Mouse (Mus musculus): ENCODE data around the gene Lce3b. TPM values are rescaled to one million over a fixed set of nuclear protein-coding genes. Genes with fewer than 3 reads are reported as not detected.

The Lce3b gene
- polyA plus RNA-seq, 1 experiment from 2014 or later: not detected

GRCm38 (mm10) chr3:92944186-92944585 lies 11.4 kb downstream of the Lce3b start, which contains the start of gene Lce3c:
Lce3c (plus strand) TSS chr3:92944486.
- H3K27me3 ChIP-seq (ENCODE audit: control insufficient read depth, insufficient read depth, low read length): no peaks in the 10 kb centered on the region
- 83% methylated on average over 1 of the region's 1 CpGs for WGBS

GRCm38 (mm10) chr3:92957090-92957489 lies 24.3 kb downstream of the Lce3b start, which contains the start of gene Lce3d:
Lce3d (plus strand) TSS chr3:92957390.
- Histone ChIP-seq H3K27ac (ENCODE audit: low read depth, low read length) (no peak within 1 kb of the TSS), H3K27me3 (ENCODE audit: control insufficient read depth, insufficient read depth, low read length) (no peaks in the 10 kb centered on the region), H3K4me2 (no peak within 1 kb of the TSS), H3K9ac (ENCODE audit: low read length) (no peak within 1 kb of the TSS), H3K36me3 (ENCODE audit: control insufficient read depth, insufficient read depth, low read length) (no peaks in the 10 kb centered on the region), H3K4me1 (ENCODE audit: control insufficient read depth, insufficient read depth, low read length) (no peaks in the 10 kb centered on the region), H3K4me3 (ENCODE audit: low read depth, low read length) (no peak within 1 kb of the TSS), H3K9me3 (ENCODE audit: control insufficient read depth, low read length) (no peaks in the 10 kb centered on the region)
- DNase-seq (ENCODE audit: low spot score, missing footprints) (no peak), ATAC-seq (ENCODE audit: low FRiP score) (no peak)
- 95% methylated on average over 1 of the region's 1 CpGs for WGBS

More at GRCm38 (mm10) chr3:92944186-92944585, 11.4 kb downstream of the Lce3b start, which contains the start of gene Lce3c:
- no peaks in the 10 kb centered on the region for H3K36me3 ChIP-seq (ENCODE audit: control insufficient read depth, insufficient read depth, low read length)
- no peaks in the 10 kb centered on the region for H3K9me3 ChIP-seq (ENCODE audit: control insufficient read depth, low read length)
- no peak within 1 kb of the TSS for H3K27ac ChIP-seq (ENCODE audit: low read depth, low read length)
- ATAC-seq (ENCODE audit: low FRiP score): no peak
- DNase-seq (ENCODE audit: low spot score, missing footprints): no peak
- no peak within 1 kb of the TSS for H3K4me2 ChIP-seq
- H3K9ac ChIP-seq (ENCODE audit: low read length): no peak within 1 kb of the TSS
- no peak within 1 kb of the TSS for H3K4me3 ChIP-seq (ENCODE audit: low read depth, low read length)
- H3K4me1 ChIP-seq (ENCODE audit: control insufficient read depth, insufficient read depth, low read length): no peaks in the 10 kb centered on the region

GRCm38 (mm10) chr3:92966761-92967160 lies 34.0 kb downstream of the Lce3b start, which contains the start of gene Lce3e:
Lce3e (plus strand) TSS chr3:92967061.
- no peak within 1 kb of the TSS for H3K4me2 ChIP-seq
- no peak for ATAC-seq (ENCODE audit: low FRiP score)
- H3K36me3 ChIP-seq (ENCODE audit: control insufficient read depth, insufficient read depth, low read length): no peaks in the 10 kb centered on the region
- H3K9ac ChIP-seq (ENCODE audit: low read length): no peak within 1 kb of the TSS
- no peak within 1 kb of the TSS for H3K4me3 ChIP-seq (ENCODE audit: low read depth, low read length)
- 84% methylated on average over 2 of the region's 2 CpGs for WGBS
- no peaks in the 10 kb centered on the region for H3K27me3 ChIP-seq (ENCODE audit: control insufficient read depth, insufficient read depth, low read length)
- DNase-seq (ENCODE audit: low spot score, missing footprints): no peak
- no peaks in the 10 kb centered on the region for H3K9me3 ChIP-seq (ENCODE audit: control insufficient read depth, low read length)
- no peak within 1 kb of the TSS for H3K27ac ChIP-seq (ENCODE audit: low read depth, low read length)
- H3K4me1 ChIP-seq (ENCODE audit: control insufficient read depth, insufficient read depth, low read length): no peaks in the 10 kb centered on the region

- Histone ChIP-seq H3K36me3 (ENCODE audit: control insufficient read depth, insufficient read depth, low read length) (no peaks in the 10 kb centered on the region), H3K27me3 (ENCODE audit: control insufficient read depth, insufficient read depth, low read length) (no peaks in the 10 kb centered on the region), H3K9me3 (ENCODE audit: control insufficient read depth, low read length) (no peaks in the 10 kb centered on the region), H3K9ac (ENCODE audit: low read length) (no peak overlapping the region), H3K27ac (ENCODE audit: low read depth, low read length) (no peak overlapping the region), H3K4me3 (ENCODE audit: low read depth, low read length) (no peak overlapping the region), H3K4me1 (ENCODE audit: control insufficient read depth, insufficient read depth, low read length) (no peaks in the 10 kb centered on the region), H3K4me2 (no peak overlapping the region)
- 64% methylated on average over 2 of the region's 2 CpGs for WGBS
- ATAC-seq (ENCODE audit: low FRiP score) (no peak), DNase-seq (ENCODE audit: low spot score, missing footprints) (no peak)
Observed at GRCm38 (mm10) chr3:92978484-92978883, 45.7 kb downstream of the Lce3b start.

Other genes starting within 250 kb of the Lce3b start
- gene Lce1d, start 245.8 kb upstream of the Lce3b start, polyA plus RNA-seq (2014; fragmentation: Nextera tagmentation; extraction: Ambion mirVana): not detected in 2 replicates
- gene Lce1e, start 223.9 kb upstream of the Lce3b start, polyA plus RNA-seq (2014; fragmentation: Nextera tagmentation; extraction: Ambion mirVana): not detected in 2 replicates
- not detected in 2 replicates for gene Lce1f, start 212.6 kb upstream of the Lce3b start, polyA plus RNA-seq (2014; fragmentation: Nextera tagmentation; extraction: Ambion mirVana)
- not detected in 2 replicates for gene Gm38119, start 193.9 kb upstream of the Lce3b start, polyA plus RNA-seq (2014; fragmentation: Nextera tagmentation; extraction: Ambion mirVana)
- not detected in 2 replicates for gene Lce1g, start 180.6 kb upstream of the Lce3b start, polyA plus RNA-seq (2014; fragmentation: Nextera tagmentation; extraction: Ambion mirVana)
- not detected in 2 replicates for gene Lce1h, start 167.9 kb upstream of the Lce3b start, polyA plus RNA-seq (2014; fragmentation: Nextera tagmentation; extraction: Ambion mirVana)
- gene Lce1i, start 154.1 kb upstream of the Lce3b start, polyA plus RNA-seq (2014; fragmentation: Nextera tagmentation; extraction: Ambion mirVana): not detected in 2 replicates
- not detected in 2 replicates for gene Lce1j, start 142.5 kb upstream of the Lce3b start, polyA plus RNA-seq (2014; fragmentation: Nextera tagmentation; extraction: Ambion mirVana)
- gene Lce1k, start 125.1 kb upstream of the Lce3b start, polyA plus RNA-seq (2014; fragmentation: Nextera tagmentation; extraction: Ambion mirVana): not detected in 2 replicates
- not detected in 2 replicates for gene Kprp, start 105.7 kb upstream of the Lce3b start, polyA plus RNA-seq (2014; fragmentation: Nextera tagmentation; extraction: Ambion mirVana)
- gene Lce1l, start 81.7 kb upstream of the Lce3b start, polyA plus RNA-seq (2014; fragmentation: Nextera tagmentation; extraction: Ambion mirVana): not detected in 2 replicates
- not detected in 2 replicates for gene 2310050C09Rik, start 62.8 kb upstream of the Lce3b start, polyA plus RNA-seq (2014; fragmentation: Nextera tagmentation; extraction: Ambion mirVana)
- not detected in 2 replicates for gene Lce3a, start 6.7 kb upstream of the Lce3b start, polyA plus RNA-seq (2014; fragmentation: Nextera tagmentation; extraction: Ambion mirVana)
- gene Lce3c, start 11.5 kb downstream of the Lce3b start, polyA plus RNA-seq (2014; fragmentation: Nextera tagmentation; extraction: Ambion mirVana): not detected in 2 replicates
- gene Lce3d, start 24.4 kb downstream of the Lce3b start, polyA plus RNA-seq (2014; fragmentation: Nextera tagmentation; extraction: Ambion mirVana): not detected in 2 replicates
- gene Lce3e, start 34.1 kb downstream of the Lce3b start, polyA plus RNA-seq (2014; fragmentation: Nextera tagmentation; extraction: Ambion mirVana): not detected in 2 replicates
- gene Lce3f, start 59.2 kb downstream of the Lce3b start, polyA plus RNA-seq (2014; fragmentation: Nextera tagmentation; extraction: Ambion mirVana): not detected in 2 replicates
- gene Crct1, start 82.7 kb downstream of the Lce3b start, polyA plus RNA-seq (2014; fragmentation: Nextera tagmentation; extraction: Ambion mirVana): 0.19 and 0.63 TPM in 2 replicates
- gene Lce1m, start 86.1 kb downstream of the Lce3b start, polyA plus RNA-seq (2014; fragmentation: Nextera tagmentation; extraction: Ambion mirVana): not detected in 2 replicates
- gene Gm4858, start 135.8 kb downstream of the Lce3b start, polyA plus RNA-seq (2014; fragmentation: Nextera tagmentation; extraction: Ambion mirVana): not detected in 2 replicates
- gene Crnn, start 211.8 kb downstream of the Lce3b start, polyA plus RNA-seq (2014; fragmentation: Nextera tagmentation; extraction: Ambion mirVana): not detected in 2 replicates

Measured in midbrain, embryonic 11.5 days (tissue).